Mouse (Mus musculus) gastrocnemius, postnatal 4 days (tissue): ENCODE measurements around the gene Agps. TPM values are rescaled to one million over a fixed set of nuclear protein-coding genes. Genes with fewer than 3 reads are reported as not detected.
"Not testable (repeated sequence)": the region's sequence is repeated elsewhere in the genome, so short reads cannot be mapped to it uniquely, and the experiment has no call there.

Source experiments
- DNase-seq, 2 experiments: peaks; one replicate each; pipeline ENCODE4 v3.0.0; 2021 to 2022; ENCODE audit warnings: low spot score in 2 of 2, mixed read lengths in 2 of 2
- total RNA-seq, 2 experiments: library from RNA; stranded (reverse); gene quantifications; 2 replicates each; pipeline ENCODE4 v1.2.3; 2021

Gene Agps
- total RNA-seq, 2 experiments from 2014 or later, result 39.8 to 43.9 TPM

DNA sequence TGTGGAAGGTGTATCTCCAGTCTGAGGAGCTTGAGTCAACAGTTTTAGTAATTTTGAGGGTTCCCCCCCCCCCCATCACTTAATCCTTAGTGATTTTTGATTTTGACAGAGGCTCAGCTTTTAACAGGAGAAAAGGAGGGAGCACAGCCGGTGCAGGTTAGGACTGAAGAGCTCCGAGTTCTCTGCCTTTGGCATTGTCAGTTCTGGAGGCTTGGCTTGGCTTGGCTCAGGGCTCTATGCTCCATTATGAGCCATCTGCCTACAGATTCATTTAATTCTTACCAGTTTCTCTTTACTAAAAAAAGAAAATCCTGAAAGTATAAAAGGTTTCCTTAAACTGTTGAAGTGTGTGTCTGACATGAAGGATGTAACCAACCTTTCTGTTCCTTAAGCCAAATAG is 97.2 kb downstream of the Agps start:
- DNase-seq, result no peak

DNA sequence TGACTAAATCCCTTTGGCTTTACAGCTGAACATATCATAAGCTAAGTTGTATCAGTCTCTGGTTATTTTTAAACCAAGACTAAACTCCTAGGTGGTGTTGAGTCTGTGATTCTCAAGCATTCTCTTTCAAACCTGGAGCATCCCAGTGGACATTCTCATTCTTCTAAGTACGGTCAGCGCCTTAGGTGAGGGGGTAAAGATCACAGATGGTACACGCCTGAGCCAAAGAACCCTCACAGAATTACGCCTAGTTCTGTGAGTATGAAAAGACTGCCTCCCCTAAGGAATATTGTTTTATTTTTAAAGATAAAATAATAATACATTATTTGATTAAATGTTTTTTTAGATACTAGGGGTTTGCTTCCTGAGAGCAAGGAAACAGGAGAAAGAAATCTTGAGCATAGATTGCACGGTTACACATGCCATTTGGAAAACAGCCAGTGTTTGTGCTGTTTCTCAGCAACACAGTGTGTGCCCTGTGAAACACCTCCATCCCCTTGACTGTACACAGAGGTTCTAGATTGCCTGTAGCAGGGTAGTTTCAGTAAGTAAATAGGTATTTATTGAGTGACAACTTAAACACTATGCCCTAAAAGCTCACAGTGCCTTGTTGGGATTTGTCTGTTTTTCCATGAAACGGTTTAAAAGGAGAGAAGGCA is 97.9 kb downstream of the Agps start:
- no peak for DNase-seq

DNA sequence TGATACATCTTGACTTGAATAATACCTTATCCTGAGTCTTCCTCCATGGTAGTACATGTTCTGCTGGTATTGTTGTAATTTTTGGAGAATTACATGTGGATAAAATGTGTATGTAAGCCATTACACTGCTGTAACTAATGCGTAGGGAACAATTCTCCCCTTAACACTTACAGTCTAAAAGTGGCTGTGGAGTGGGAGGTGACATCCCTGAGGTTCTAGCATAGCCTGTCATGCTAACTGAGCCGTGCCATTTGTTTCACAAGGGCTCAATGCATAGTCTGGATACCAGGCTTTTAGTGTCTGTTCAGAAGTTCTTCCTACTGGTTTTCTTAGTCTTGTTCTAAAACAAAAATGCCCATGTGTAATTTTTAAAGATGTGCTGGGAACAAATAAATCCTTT is 99.0 kb downstream of the Agps start:
- no peak for DNase-seq

DNA sequence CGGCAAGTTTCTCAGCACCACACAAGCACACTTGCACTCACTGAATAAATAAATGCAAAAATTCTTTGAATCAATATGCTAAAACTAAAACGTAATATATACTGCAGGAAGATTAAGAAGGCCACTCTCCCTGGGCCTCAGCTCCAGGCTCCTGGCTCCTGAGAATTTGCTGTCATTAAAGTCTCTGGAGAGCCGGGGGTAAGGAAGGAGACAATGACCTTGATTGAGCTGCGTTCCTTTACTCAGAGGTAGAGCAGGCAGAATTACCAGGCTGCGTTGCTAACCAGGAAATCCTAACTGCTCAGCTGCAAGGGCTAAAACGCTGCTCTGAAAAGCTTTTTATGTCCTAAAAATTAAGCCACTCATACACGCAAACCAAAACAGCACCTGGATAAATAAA is 101.6 kb downstream of the Agps start:
- DNase-seq, result no peak

DNA sequence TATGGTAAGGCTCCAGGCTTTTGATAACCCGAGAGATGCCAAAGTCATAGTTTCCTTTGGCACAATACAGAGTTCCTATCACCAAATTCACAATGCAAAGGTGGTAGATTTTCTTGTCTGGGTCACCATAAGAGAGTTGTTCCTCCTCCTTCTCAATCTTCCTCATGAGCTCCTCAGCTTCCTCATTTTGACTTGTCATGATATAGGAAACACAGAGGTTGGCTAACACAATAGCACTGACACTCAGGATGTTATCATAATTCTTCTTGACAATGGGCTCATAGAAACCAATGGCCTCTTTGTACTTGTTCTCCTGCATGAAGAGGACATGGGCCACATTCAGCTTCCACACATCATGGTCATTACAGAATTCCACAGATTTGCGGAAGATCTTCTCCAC is 104.7 kb downstream of the Agps start:
- DNase-seq, result not testable (repeated sequence)

DNA sequence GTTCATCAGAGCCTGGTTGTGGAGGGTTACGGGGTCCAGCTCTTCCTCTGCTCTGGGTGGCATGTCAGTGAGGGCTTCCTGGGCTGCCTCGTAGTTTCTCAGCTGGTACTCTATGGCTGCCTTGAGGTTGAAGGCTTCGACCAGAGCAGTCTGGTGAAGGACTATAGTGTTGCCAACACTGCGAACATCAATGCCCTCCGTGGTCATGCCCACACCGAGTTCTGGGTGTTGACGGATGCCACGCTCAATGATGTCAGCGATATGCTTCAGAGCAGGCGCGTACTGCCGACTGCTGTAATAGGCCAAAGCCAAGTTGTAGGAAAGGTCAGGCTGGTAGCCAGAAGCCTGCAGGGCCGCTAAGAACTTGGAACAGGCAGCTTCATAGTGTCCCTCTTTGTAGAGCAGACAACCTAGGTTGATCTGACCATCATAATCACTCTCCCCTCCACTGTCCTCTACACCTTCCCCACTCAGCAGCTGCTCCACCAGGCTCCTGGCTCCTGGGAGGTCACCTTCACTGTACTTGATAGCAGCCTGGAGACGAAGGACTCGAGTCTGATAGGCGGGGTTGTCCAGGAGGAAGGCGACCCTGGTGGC is 105.6 kb downstream of the Agps start:
- not testable (repeated sequence) for DNase-seq

DNA sequence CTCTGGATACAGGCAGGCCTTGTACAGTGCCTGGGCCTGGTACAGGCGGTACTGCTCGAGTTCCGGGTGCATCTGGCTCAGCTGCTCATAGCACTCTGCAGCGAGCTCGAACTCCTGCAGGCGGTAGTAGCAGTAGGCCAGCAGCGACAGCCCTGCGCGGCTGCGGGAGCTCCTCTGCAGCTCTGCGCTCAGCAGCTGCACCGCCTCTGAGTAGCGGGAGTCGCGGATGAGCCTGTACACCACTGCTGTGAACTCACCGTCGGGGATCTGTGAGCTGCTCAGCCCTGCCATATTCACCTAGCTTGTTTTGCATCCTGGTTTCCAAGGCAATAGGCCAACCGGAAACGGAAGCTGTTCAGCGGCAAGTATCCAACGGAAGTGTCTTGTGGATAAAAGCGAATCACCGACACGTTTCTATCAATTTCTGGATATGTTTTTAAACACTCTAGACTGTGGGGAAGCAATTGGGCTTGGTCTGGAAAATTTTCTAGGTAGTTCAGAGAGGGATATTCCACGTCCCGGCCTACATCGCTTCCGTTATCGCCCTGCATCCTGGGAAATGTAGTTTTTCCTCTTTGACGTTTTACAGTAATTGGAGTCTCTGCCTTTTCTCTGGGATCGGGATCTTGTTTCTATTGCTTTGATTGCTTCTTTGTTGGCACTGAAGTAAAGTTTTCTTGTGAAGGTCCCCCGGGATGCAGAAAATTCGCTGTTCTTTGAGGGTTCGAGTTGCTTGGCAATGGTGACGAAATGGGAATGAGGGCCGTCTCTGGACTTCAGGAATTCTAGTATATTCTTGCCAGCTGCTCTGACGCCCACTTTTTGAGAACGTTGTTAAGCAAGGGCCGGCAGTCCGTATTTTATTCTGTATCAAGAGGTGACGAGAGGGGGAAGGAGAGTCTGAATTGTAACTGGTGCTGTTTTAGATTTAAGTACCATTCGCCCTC is 106.4 kb downstream of the Agps start, which contains the start of gene Ttc30b:
Gene Ttc30b, minus strand, starts transcription at position 469 of the 947 bp plus-strand sequence.
- DNase-seq, result peak; percentile 58 to 77

DNA sequence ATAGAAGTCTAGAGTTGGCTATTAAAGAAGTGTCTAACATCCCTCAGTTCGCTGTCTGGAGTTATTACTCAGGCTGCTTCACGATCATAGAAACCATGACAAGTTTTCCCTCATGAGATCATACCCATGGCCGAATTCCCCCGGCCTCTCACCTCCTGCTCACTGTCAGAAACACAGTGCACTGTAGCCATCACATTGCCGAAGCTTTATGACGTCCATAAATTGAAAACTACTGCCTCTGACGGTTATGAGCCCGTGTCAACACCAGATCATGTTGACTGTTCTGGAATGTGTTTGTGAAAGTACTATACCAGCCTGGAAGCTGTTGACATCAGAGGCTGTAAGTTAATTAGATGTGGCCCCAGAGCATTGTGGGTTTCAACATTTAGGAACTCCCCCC is 118.7 kb downstream of the Agps start:
- DNase-seq, result no peak

DNA sequence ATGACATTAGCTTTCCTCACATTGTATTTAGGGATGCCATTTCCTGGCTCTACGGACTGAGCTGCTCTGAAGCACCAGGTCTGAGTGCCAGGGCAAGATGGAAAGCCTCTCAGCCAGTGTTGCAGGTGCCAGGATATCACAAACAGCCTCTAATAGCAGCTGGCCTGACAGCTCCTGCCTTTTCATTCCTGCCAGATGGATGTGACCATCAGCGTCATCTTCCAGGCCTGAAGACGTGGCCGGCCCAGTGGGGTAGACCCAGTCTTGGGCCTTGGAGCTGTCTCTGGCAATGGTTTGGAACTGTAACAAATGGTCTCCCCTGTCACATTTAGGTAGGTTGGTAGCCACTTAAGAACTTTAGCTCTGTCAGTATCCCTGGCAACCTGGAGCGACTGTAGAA is 121.3 kb downstream of the Agps start:
- no peak for DNase-seq

DNA sequence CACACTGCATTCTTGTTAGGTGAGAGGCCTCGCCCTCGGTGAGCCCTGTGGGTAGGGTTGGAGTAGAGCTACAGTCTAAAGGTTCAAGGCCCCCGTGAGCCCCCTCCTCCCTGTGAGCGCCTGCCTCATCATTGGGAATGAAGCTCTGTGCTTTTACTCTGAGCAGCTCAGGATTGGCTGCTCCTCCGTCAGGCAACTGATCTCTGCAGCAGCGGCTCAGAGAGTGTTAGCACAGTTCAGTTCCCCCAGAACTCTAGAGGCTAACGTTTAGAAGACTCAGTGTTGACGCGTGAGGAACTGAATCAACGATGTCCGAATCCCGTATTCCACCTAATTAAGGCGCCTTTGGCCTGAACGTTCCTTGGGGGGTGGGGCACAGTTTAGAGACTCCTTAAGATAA is 123.7 kb downstream of the Agps start:
- DNase-seq, result no peak

DNA sequence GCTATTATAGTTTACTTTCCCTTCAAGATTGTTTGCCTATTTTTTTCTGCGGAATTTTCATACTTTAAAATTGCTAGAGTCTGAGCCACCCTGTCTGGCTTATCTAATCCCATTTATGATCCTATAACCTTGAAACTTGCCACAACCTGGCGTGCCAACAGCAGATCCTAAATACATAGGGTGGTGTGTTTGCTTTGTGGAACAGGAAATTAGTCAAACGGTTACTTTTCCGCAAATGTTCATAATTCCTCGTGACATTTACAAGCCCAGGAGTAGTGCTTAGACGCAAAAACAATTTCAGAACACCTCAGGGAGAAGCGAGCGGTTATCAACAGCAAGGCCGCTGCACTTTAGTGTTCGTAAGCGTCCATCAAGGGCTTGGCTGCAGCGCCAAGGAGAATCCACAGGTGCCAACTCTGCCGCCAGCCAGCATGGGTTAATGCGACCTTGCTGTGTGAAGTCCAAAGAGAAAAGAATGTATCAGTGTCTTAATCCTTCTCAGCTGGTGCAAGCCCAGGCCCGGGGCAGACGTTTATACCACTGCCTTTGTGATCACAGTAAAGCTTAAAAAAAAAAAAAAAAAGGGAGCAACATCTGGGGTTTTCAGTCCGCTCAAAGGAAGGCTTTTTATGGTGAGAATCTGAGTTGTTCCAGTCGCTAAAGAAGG is 127.3 kb downstream of the Agps start:
- peak in 1 of 2 experiments; percentile 24 for DNase-seq

DNA sequence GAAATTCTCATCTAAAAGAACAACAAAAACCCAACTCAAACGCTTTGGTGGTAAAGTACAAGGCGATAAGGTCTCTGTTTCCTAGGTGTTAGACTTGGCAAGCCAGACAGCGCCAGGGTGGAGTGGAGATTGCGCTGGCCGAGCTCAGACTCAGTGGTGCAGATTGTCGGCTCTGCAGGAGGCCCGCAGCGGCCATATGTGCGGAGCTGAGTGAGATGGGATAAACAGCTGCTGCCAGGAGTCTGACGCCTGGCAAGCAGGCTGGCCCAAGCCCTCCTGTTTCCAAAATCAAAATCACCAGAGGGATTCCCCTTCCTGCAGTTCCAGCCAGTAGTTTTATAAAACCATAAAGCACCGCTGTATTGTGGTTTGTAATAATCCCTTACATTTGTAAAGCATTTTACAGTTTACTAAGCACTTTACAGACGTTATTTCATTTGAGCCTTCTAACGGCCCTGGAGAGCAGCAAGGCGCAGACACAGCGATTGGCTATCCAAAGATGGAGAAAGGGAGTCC is 127.9 kb downstream of the Agps start:
- DNase-seq, result peak in 1 of 2 experiments; percentile 50

DNA sequence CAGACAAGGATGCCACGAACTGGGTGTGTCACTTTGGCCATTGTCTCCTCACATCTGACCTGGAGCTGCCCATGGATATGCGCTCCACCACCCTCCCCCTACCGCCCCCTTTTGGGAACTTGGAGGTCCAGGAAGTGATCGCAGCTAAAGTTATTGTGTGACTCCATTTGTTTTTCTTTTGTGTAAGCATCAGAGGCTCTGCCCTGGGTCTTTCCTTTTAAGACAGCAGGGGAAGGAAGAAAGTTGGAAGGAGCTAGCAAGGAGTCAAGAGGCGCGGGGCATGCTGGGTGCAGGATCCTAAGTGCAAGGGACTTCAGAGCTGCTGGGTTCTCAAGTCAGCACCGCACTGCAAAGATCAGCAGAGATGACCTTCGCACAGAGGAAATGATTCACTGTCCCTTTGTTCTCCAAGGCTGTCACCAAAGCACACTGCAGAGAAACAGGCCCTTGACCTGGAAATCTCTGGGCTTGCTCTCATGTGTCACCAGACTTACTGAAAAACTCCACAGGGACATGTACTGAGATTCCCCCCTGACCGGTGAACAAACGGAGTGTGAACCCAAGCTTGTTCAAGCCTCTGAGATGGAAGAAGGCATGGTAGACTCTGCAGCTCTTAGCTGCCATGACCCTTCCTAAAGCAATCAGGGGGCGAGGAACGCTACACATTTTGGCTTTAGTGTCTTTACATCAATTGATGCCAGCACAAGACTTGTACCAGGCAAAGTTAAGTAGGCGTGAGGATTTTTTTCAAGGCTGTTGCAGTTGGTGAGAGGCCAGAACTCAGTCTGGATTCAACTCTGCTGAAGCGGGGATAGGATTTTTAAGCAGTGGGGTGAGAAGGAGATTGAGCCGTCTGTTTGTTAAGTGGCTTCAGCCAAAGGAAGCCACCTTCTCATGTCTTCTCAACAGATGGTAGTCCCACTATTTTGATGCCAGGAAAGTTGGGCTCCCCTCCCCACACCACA is 128.7 kb downstream of the Agps start:
- peak in 1 of 2 experiments; percentile 27 for DNase-seq

DNA sequence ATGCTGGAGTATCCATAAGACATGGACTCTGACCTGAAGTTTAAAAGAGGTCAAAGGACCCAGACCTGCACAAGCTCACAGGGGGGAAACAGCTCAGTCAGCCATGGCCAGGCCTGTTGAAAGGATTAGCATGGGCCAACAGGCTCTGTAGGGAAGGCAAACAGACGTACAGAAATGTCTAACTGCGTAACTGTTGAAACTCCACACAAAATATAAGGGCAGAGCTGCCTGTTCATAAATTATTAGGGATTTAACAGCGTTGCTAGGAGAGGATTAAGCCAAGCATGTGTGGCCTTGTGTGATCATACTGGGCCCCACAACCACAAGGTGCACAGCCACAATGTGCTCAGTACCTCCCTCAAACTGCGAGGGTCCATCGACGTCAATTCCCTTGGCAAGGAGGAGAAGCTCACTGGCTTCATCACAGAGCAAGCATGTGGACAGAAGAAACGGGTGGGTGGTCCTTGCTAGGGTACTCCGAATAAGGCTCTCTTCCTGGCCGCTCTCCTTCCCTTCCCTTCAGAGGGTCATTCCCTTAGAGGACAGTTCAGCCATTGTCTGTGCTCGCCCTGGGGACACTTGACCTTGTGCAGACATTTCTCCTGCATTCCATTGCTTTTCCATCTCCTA is 131.3 kb downstream of the Agps start:
- no peak for DNase-seq

DNA sequence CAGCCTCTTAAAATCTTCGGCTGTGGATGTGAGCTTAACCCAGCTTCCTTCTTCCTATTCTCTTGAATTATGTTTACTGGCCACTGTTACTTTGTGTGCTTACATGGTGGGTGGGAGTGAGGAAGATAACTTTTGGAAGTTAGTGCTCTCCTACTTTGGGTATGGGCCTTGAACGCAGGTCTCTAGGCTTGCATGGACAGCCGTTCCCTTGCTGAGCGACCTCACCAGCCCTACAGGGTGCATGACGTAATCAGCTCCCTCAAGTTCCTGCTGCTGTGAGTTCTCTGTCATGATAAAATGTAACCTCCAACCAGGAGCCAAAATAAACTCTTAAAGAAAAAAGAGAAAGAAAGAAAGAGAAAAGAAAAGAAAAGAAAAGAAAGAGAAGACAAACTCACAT is 132.1 kb downstream of the Agps start:
- no peak for DNase-seq

DNA sequence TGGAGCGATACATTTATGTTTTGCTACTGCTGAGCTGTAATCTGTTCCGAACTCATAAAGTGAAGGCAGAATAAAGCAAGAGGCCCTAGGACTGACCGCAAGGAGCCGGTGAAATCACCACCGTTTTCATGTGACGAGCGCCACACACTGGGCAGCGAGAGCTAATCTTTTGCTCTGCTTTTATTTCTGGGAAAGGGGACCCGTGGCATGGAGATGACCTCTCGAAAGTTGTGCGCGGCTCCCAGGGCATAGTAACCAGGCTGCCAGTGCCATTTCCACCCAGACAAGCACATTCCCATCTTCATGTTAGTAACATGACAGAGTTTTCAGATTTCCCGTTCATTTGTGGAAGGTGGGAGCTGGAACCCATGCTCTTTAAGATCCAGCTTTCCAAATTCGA is 132.5 kb downstream of the Agps start:
- peak; percentile 45 to 64 for DNase-seq

DNA sequence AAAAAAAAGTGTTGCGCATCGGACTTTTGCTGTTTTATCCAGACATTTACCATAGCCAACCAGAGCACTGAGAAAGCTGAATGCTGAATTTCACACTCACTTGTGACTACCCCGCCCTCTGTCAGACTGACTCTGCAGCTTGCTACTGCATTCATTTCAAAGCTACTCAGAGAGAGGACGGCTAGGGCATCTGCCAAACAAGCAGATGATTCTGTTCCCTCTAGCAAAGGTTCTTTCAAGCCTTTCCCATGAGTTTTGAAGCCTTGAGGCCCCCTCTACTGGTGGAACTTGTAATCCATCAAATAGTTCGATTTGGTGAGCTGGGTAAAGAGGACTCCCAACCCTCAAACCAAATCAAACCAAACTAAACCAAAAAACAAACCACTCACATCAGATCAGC is 133.0 kb downstream of the Agps start:
- DNase-seq, result peak; percentile 20 to 53

DNA sequence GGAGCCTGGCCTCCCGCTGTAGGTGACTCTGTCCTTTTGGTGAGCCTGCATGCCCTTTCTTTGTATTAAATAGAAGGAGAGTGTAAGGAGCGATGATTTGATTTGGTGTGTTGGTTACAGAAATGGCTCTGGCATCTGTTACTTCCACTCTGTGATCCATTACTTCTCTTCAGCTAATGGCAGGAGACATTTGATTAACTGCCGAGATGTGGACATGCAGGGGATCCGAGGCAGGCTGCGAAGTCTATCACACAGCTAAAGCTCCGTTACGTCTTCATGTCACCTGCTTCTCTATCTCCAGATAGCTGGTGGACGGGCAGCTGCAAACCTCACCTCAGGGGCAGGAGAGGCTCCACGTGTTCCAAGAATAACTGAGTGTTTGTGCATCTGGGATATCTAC is 142.2 kb downstream of the Agps start:
- no peak for DNase-seq

DNA sequence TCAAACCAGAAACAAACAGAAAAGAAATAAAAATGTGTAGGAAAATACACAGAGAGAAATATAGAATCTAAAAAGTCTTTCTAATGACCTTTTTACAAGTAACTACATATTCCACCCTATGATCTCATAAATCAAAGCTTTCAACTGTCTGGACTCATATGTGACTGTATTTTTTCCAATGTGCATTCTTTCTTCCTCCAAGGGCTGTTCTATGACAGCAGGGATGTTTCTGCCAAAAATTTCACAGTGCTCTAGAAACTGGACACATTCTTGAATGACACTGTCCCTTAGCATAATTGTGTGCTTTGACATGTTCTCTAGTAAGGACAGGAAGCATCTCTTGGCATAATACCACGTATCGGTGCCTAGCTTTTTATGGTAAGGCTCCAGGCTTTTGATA is 144.1 kb downstream of the Agps start:
- not testable (repeated sequence) for DNase-seq
